27 mouse cellular contexts compared by ENCODE assay signal in the genomic region with DNA sequence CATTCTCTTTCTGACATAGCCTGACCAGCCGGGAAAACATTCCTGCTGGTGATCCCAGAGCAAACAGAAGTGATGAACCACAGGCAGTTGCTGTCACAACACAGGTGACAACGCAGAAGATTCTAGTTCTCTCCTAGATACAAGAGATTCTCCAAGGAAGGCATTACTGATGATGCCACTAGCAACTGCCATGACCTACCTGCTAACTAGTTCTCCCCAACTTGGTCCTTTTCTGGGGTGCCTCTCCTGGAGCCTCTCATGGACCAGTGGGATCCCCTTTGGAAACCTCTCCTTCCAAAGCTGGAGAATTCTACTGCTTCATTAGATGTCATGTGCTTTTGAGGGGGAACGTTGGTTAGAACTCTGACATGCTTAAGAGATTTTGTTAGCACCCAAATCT. TPM values are rescaled to one million over a fixed set of nuclear protein-coding genes. Genes with fewer than 3 reads are reported as not detected.
"Had no signal": no experiment of that assay in that cellular context is flagged by ENCODE, and none has a peak within 500 bp of the region (broad histone marks: within the 10 kb centered on the region; RNA-seq: fewer than 3 reads in every experiment).

A gene (minus strand): TSS at position 101 of the 400 bp plus-strand sequence.

RNA-seq across cellular contexts. Expression of the gene that starts here (rescaled TPM):
- polyA plus RNA-seq: heart, embryonic 10.5 days; heart, embryonic 11.5 days; heart, embryonic 12.5 days; heart, embryonic 13.5 days; heart, embryonic 14.5 days; heart, embryonic 15.5 days; heart, embryonic 16.5 days; heart, postnatal 0 days; hindbrain, embryonic 10.5 days; hindbrain, embryonic 11.5 days; hindbrain, embryonic 12.5 days; hindbrain, embryonic 13.5 days; hindbrain, embryonic 14.5 days; hindbrain, embryonic 15.5 days; hindbrain, embryonic 16.5 days; hindbrain, postnatal 0 days; inflammation-experienced regulatory T-cells, adult 6 months; intestine, embryonic 14.5 days; intestine, embryonic 15.5 days; intestine, embryonic 16.5 days; intestine, postnatal 0 days; kidney, adult 2 months; kidney, embryonic 14.5 days; kidney, embryonic 15.5 days; kidney, embryonic 16.5 days; kidney, postnatal 0 days; large intestine, adult 2 months had no signal
